Mouse (Mus musculus) thymus, postnatal 25 days (tissue): ENCODE data around the gene Hoxa3.

ENCODE experiments used
- DNase-seq: peaks from one replicate; pipeline ENCODE4 v3.0.0; 2022

Hoxa3 gene

DNA sequence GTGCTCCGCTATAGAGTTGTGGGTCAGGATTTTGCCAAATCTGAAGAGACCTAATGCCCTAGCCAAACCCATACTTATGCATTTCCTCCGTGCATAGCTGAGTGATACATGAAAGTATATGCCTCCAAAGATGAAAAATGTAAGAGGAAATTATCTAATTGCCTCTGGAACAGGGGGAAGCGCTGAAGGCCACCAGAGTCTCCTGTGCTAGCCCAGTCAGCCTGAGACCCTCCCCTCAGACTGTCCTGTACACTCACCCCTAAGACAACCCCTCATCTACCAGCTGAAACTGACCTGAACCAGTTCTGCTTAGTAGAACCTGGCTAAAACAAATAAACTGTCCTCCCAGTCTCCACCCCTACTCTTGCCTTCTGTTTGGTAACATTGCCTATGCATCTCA lies 32.4 kb downstream of the Hoxa3 start:
- DNase-seq: no peak

GRCm38 (mm10) chr6:52180213-52180710 lies 32.9 kb downstream of the Hoxa3 start:
- no peak for DNase-seq

- DNase-seq: no peak
Measured at GRCm38 (mm10) chr6:52179690-52180089, 33.4 kb downstream of the Hoxa3 start.

DNA sequence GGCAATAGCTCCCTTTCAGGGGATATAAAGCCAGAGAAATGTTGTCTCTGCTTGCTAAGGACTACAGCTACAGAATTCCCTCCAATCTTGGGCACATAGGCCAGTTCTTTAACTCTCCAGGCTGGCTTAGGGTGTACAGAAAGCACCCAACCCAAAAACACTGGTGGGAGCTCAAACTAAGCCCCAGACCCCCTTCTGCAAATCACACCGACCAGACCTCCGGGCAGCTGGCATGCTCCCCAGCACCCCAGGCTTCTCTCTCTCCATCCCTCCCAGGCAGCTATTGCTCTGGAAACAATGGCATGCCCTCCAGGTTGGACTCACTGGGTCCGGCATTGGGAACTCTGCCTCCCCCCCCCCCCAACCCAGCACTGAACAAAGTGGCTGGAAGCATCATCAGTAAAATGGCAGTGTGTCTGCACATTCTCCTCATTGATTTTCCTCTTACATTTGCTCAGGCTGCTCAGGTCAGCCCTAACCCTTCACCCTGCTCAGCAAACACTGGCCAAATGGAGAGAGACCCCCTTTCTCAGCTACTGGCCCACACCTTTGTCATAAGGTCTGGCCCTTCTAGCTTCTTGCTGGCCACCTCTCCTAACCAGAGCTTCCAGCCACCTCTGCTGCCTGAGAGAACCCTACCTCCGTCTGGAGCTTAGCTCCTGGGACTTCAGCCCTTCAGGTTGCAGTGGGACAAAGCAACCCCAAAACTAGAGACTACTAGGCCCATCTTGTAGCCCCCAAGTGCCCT lies 34.0 kb downstream of the Hoxa3 start:
- no peak for DNase-seq

- no peak for DNase-seq
Measured at GRCm38 (mm10) chr6:52177806-52178205, 35.3 kb downstream of the Hoxa3 start.

GRCm38 (mm10) chr6:52177061-52177735 lies 35.9 kb downstream of the Hoxa3 start, which contains the start of gene 5730596B20Rik:
Gene 5730596B20Rik (plus strand): TSS chr6:52177498.
- DNase-seq: no peak

DNA sequence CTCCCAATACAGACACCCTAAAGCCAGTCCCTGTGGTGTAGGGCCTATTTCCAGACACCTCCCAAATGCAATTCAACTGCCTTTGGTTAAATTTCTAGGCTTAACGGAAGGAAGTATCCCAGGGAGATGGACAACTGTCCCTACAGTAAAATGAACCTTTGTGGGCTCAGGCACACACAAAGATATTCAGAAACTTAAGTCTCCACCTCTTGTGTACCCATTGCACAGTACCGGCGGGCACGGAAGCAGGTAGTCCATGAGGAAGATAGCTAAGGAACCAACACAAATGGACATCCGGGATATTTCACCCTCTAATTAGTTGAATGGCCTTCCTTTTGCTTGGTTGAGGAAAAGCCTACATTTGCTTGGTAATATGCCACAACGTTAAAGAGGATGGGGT lies 36.7 kb downstream of the Hoxa3 start:
- DNase-seq: no peak

GRCm38 (mm10) chr6:52175864-52176263 lies 37.3 kb downstream of the Hoxa3 start:
- DNase-seq: no peak

DNA sequence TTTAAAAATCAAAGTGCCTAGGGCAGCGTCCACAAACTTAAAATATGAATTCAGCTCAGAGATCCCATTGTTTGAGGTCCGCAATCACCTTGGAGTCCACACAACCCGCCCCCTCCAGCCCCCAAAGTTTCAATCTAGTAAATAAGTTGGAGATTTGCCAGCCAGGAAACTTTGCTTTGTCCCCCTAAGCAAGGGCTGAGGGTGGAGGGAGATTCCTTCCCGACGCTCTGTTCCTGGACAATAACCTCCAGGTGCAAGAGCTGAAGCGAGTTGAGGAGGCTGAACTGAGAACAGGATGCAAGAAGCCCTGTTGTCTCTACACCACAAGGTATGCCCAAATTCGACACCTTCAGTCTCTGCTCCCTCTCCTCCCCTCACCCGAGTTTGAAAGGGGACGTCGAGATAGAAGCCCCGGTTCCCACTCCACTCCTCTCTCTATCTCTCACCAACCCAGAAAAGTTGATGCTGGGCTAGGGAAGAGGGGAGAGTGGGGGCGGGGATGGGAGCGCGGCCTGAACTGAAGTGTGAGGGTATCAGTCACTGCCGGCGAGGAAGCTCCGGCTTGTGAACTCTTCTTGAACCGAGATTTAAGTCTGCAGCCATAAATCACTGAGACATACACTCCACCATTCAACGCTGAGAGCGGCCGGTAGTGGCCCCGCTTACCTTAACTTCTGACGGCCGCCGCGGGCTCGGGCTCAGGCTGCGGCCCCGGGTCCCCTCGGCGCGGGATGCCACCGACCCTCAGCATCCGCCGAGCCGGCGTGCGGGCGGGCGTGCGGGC lies 38.0 kb downstream of the Hoxa3 start:
- no peak for DNase-seq

GRCm38 (mm10) chr6:52173648-52174047 lies 39.5 kb downstream of the Hoxa3 start:
- no peak for DNase-seq

DNA sequence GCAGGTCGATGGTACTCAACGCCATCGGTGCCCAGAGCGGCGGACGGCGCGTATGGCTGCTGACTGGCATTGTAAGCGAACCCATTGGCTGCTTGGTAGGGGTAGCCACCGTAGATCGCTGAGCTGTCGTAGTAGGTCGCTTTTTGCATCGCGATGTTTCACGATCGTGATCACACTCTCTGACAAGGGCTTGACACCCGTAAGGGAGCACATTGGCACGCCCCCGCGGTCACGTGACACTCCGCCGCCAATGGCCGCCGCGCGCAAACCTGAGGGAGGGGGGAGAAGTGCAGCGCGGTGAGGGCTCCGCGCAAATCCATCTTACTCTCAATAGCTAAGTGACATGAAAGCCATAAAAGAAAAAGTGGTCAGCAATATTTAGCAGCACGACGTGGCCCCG lies 40.6 kb downstream of the Hoxa3 start:
- DNase-seq: no peak

- no peak for DNase-seq
Measured at GRCm38 (mm10) chr6:52171938-52172337, 41.2 kb downstream of the Hoxa3 start.

- DNase-seq: no peak
Measured at GRCm38 (mm10) chr6:52171331-52171730, 41.8 kb downstream of the Hoxa3 start.

- no peak for DNase-seq
Measured at GRCm38 (mm10) chr6:52170898-52171223, 42.3 kb downstream of the Hoxa3 start.

- DNase-seq: no peak
Measured at GRCm38 (mm10) chr6:52170166-52170897, 42.8 kb downstream of the Hoxa3 start.

DNA sequence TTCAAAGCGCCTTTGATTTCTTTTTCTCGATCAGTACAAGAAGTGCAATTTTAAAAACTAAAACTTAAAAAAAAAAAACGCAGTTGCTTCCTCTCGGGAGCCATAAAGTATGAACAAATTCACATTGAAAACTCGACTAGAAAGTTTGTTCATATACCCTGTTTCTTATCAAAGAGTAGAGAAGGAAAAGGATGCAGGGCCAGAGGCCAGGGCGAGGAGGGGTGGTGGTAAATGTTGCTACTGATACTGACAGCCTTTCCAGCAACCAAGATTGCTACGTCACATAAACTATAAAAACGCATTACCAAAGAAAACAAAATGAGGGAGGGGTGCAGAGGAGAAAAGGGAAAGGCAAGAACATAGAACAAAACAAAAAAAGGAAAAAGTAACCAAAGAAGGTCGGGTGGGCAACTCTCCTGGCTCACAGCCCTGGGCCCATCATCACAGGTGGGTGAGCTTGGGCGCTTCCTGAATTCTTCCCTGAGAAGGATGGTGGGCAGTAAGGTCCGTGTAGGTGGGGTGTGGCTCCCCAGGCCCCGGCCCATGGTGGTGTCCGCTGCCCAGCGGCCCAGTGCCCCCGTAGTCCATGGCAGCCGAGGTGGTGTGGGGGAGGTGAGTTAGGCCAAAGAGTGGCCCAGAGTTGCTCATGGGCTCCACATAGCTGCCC lies 43.5 kb downstream of the Hoxa3 start:
- DNase-seq: no peak

DNA sequence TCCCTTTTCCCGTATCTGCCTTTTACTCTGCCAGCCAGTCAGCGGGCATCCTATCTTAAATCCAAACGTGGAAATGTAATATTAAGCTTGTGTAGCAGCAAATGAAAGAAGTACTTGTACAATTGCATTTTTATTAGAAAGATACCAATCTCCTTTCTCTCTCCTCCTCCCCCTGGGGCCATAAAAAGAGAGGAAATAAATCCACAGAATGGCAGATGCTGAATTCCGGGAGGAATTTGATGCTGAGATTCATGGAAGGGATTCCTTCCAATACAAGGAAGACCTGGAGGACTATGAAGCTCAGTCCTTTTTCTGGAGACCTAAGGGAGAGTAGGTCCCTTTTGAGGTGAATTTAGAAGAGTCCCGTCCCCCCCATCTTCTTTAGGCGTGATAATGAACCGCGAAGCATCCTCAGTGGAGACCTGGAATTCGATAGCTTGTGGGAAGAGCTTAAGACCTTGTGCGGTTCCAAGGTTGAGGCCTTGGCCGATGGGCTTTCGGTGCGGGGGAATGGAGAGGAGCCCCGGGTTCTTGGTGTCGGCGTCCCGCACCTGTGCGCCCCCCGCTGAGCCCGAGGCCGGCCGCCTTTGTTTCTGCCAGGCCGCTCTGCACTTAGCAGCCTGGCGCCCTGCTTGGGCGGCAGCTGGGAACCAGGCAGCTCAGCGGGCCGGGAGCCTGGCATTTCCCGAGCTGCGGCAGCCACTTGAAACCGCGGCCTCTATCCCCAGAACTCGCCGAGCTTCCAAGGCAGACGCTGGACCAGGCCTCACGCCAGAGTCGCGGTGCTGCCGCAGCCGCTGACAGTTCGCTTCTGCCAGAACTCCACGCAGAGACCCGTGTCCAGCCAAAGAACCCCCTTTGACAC lies 44.7 kb downstream of the Hoxa3 start:
- no peak for DNase-seq

- no peak for DNase-seq
Measured at GRCm38 (mm10) chr6:52167736-52168161, 45.4 kb downstream of the Hoxa3 start.

DNA sequence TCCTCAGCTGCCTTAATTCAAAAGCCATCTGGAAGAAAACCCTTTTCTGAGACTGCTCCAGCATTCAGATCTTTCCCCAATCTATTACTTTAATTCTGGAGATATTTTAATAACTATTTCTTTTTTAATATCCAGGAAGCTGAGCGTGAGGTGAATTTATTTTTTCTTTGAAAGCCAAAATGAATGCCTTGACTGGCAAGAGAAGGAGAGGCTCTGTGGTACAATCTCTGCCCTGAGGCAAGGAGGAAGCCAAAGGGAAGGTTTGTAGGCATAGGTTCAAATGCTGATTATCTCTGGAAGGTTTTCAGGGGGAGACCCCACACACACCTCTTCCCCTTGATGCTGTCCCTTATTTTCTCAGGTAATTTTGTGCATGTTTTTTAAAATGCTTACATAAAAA lies 46.0 kb downstream of the Hoxa3 start:
- no peak for DNase-seq

DNA sequence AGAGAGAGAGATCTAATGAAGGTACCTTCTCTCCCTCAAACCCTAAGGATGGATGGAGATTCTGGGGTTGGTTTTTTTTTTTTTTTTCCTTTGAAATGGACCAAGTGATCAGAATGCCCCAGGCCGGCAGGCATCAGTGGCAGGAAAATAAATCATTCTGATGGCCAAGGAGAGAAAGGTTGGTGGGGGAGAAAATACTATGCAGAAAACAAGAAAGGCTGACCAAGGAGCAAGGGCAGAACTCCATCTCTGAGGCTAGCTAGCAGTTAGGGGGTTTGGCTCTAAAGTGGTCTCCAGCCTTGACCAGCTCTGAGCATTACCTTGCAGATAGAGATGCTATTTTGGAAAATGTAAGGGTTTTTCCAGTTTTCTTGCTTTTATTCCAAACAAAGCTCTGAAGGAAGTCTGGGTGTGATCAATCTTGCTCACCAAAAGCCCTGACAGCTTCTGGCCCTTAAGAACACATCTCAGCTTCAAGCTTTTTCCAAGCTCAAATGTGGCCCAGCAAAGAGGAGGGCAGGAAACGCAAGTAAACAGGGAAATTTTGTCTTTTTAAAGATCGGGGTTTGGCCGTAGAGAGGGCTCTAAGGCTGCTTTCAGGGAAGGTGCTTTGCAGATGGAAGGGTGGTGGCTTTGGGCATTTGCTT lies 46.6 kb downstream of the Hoxa3 start:
- no peak for DNase-seq
